Mouse (Mus musculus) midbrain, embryonic 10.5 days (tissue): ENCODE measurements around the gene Gmds. TPM values are rescaled to one million over a fixed set of nuclear protein-coding genes. Genes with fewer than 3 reads are reported as not detected.

Experiments
- DNase-seq: peaks from one replicate; pipeline ENCODE4 v3.0.0-alpha.2; 2017; ENCODE audit warnings: low spot score
- H3K27ac ChIP-seq: fragments of 300-500 bp; sonication (generic); replicated peaks from 2 replicates; pipeline ENCODE4 v1.5.1; 2016; ENCODE audit warnings: mild to moderate bottlenecking
- H3K27me3 ChIP-seq: fragments of 300-500 bp; sonication (generic); 2 replicates; pipeline ENCODE4 v1.6.1; 2016; ENCODE audit warnings: low read depth, mild to moderate bottlenecking; ENCODE audit not compliant: poor library complexity, severe bottlenecking
- H3K36me3 ChIP-seq: fragments of 300-500 bp; sonication (generic); 2 replicates; pipeline ENCODE4 v1.6.1; 2016; ENCODE audit warnings: mild to moderate bottlenecking, moderate library complexity
- H3K4me1 ChIP-seq: fragments of 300-500 bp; sonication (generic); 2 replicates; pipeline ENCODE4 v1.6.1; 2016
- H3K4me3 ChIP-seq: fragments of 300-500 bp; sonication (generic); 2 replicates; pipeline ENCODE4 v1.5.1; 2016; ENCODE audit warnings: mild to moderate bottlenecking, moderate library complexity
- H3K9me3 ChIP-seq: fragments of 300-500 bp; sonication (generic); replicated peaks from 2 replicates; pipeline ENCODE4 v1.6.1; 2016; ENCODE audit warnings: mild to moderate bottlenecking
- WGBS: fragments of 180-500 bp; shearing (Covaris S2); methylation state at CpG from one replicate; pipeline ENCODE4 v1.1.7; 2016; 5-methylcytosine and 5-hydroxymethylcytosine counted together
- polyA plus RNA-seq: library from polyadenylated mRNA; unstranded; fragments of >200 nt; fragmentation: Nextera tagmentation; extraction: Ambion mirVana; gene quantifications from 2 replicates; pipeline ENCODE4 v1.2.1, GENCODE M21; 2016

Gmds gene
- polyA plus RNA-seq, 1 experiment from 2014 or later = 29.9 TPM

- Histone ChIP-seq H3K27me3 (no peaks in the 10 kb centered on the region), H3K4me3 (no peak overlapping the region), H3K9me3 (no peaks in the 10 kb centered on the region), H3K36me3 (no peaks in the 10 kb centered on the region), H3K27ac (no peak overlapping the region), H3K4me1 (no peaks in the 10 kb centered on the region)
- 85% methylated on average over 7 of the region's 7 CpGs for WGBS
- DNase-seq = no peak
Observed at GRCm38 (mm10) chr13:31784757-31785156, 553.8 kb downstream of the Gmds start.

DNA sequence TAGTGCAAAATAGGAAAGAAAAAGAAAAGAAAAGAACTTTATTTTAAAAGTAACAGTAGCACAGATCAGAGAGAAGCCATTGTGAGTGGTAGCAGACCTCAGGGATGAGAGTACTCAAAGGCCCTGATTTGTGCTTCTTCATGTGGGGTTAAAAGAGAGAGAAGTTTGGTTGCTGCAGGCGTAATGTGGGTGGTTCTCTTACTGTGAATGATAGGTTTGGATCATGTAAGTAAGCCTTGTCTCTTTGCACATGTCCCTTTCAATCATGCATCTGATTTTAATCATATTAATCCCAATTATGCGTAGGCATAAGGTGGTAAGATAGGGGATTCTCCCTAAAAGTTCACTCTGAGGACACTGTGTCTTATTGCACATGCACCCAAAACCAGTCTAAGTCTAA is 556.5 kb downstream of the Gmds start:
- H3K36me3 ChIP-seq = no peaks in the 10 kb centered on the region
- no peaks in the 10 kb centered on the region for H3K9me3 ChIP-seq
- 90% methylated on average over 2 of the region's 2 CpGs for WGBS

DNA sequence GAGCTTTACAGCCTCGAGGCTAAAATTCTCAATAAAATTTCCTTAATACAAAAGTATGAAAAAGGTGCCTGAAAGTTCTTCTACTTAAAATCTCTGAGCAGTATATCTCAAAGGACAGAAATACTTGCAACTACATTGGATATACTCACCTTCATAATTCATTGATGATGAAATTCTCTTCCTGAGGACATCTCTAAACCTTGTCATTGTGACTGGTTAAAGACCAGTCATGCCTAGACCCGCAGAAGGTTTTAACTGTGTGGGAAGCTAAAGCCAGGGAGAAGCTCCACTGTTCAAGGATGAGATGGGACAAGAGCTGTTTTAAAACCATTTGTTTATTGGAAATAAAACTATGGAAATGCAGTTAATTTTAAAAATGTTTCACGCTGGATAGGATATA is 558.2 kb downstream of the Gmds start:
- Histone ChIP-seq H3K27ac (no peak overlapping the region), H3K27me3 (no peaks in the 10 kb centered on the region), H3K9me3 (no peaks in the 10 kb centered on the region), H3K36me3 (no peaks in the 10 kb centered on the region), H3K4me3 (no peak overlapping the region), H3K4me1 (0 out of 2 replicates have a peak, but pooled peaks cover 3% of the 10 kb centered on the region)
- DNase-seq = no peak
- WGBS = 89% methylated on average over 3 of the region's 3 CpGs

More for the DNA sequence above, 556.5 kb downstream of the Gmds start:
- Histone ChIP-seq H3K27ac (no peak overlapping the region), H3K4me1 (0 out of 2 replicates have a peak, but pooled peaks cover 3% of the 10 kb centered on the region), H3K4me3 (no peak overlapping the region), H3K27me3 (no peaks in the 10 kb centered on the region)
- DNase-seq = no peak

DNA sequence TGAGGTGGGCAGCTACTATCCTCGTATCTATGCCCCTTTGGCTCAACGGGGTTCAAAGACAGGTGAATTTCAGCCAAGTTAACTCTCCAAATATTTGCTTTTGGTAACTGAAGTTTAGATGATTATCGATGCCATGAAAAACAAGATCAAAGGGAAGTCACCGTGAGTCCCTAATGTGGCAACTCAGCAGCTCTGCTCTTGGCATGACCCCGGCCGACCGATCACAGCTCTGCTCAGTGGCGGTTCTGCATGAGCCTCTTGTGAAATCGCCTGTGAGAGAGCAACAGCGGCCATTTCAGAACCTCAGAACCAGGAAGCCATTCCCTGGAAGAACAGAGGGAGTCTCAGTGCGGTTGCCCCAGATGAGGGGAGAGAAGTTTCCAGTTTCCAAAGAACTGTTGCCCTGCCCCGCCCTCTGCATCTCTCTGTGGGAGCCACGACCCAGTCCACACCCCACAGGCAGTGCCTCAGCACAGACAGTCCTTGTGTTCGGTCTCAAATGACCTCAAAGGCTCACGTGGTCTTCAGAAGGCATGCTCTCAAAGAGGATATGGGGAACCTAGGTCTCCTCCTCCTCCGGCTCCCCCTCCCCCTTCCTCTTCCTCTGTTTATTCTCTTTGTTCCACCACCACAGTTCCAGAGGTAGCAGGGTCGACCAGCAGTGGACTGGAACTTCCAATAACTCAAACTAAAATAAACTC is 559.1 kb downstream of the Gmds start:
- Histone ChIP-seq H3K27me3 (no peaks in the 10 kb centered on the region), H3K9me3 (no peaks in the 10 kb centered on the region), H3K4me1 (0 out of 2 replicates have a peak, but pooled peaks cover 3% of the 10 kb centered on the region), H3K27ac (no peak overlapping the region), H3K4me3 (no peak overlapping the region), H3K36me3 (no peaks in the 10 kb centered on the region)
- DNase-seq = no peak
- WGBS = 72% methylated on average over 17 of the region's 17 CpGs

GRCm38 (mm10) chr13:31775762-31776161 is 562.8 kb downstream of the Gmds start:
- WGBS = 85% methylated on average over 5 of the region's 5 CpGs
- Histone ChIP-seq H3K36me3 (no peaks in the 10 kb centered on the region), H3K4me3 (no peak overlapping the region), H3K9me3 (no peaks in the 10 kb centered on the region), H3K4me1 (0 out of 2 replicates have a peak, but pooled peaks cover 3% of the 10 kb centered on the region), H3K27ac (no peak overlapping the region), H3K27me3 (no peaks in the 10 kb centered on the region)
- DNase-seq = no peak

- H3K36me3 ChIP-seq = no peaks in the 10 kb centered on the region
- no peaks in the 10 kb centered on the region for H3K4me1 ChIP-seq
- no peak overlapping the region for H3K27ac ChIP-seq
- no peak overlapping the region for H3K4me3 ChIP-seq
- 77% methylated on average over 5 of the region's 5 CpGs for WGBS
- H3K9me3 ChIP-seq = no peaks in the 10 kb centered on the region
- DNase-seq = no peak
- H3K27me3 ChIP-seq = no peaks in the 10 kb centered on the region
Observed at GRCm38 (mm10) chr13:31772882-31773281, 565.7 kb downstream of the Gmds start.
